Mouse (Mus musculus) neural tube, embryonic 14.5 days (tissue): Measurements from ENCODE around the gene Vsir. TPM values are rescaled to one million over a fixed set of nuclear protein-coding genes. Genes with fewer than 3 reads are reported as not detected.

Experiments
- ATAC-seq: fragments of 200-750 bp; cut with Nextera tagmentation; 2 replicates; pipeline ENCODE4 v1.8.0; 2017; ENCODE audit warnings: low read depth, mild to moderate bottlenecking, moderate TSS enrichment, moderate library complexity
- H3K27ac ChIP-seq: fragments of 300-500 bp; sonication (generic); 2 replicates; pipeline ENCODE4 v1.5.1; 2014; ENCODE audit warnings: low read depth, mild to moderate bottlenecking, control low read depth, low read length, moderate library complexity, mixed read lengths
- H3K27me3 ChIP-seq: fragments of 300-500 bp; sonication (generic); 2 replicates; pipeline ENCODE4 v1.6.1; 2014; ENCODE audit warnings: low read length; ENCODE audit not compliant: control insufficient read depth, insufficient read depth
- H3K36me3 ChIP-seq: fragments of 300-500 bp; sonication (generic); 2 replicates; pipeline ENCODE4 v1.6.1; 2014; ENCODE audit warnings: low read length, mixed read lengths; ENCODE audit not compliant: control insufficient read depth, insufficient read depth
- H3K4me1 ChIP-seq: fragments of 300-500 bp; sonication (generic); 2 replicates; pipeline ENCODE4 v1.6.1; 2014; ENCODE audit warnings: low read length; ENCODE audit not compliant: control insufficient read depth, insufficient read depth
- H3K4me2 ChIP-seq: fragments of 300-500 bp; sonication (generic); 2 replicates; pipeline ENCODE4 v1.6.1; 2014; ENCODE audit warnings: mild to moderate bottlenecking, low read depth, low read length, control low read depth
- H3K4me3 ChIP-seq: fragments of 300-500 bp; sonication (generic); 2 replicates; pipeline ENCODE4 v1.5.1; 2014; ENCODE audit warnings: low read depth, low read length, control low read depth, mixed read lengths
- H3K9ac ChIP-seq: fragments of 300-500 bp; sonication (generic); replicated peaks from 2 replicates; pipeline ENCODE4 v1.6.1; 2014; ENCODE audit warnings: low read depth, mild to moderate bottlenecking, control low read depth, low read length, mixed read lengths
- H3K9me3 ChIP-seq: fragments of 300-500 bp; sonication (generic); 2 replicates; pipeline ENCODE4 v1.6.1; 2016; ENCODE audit warnings: low read length; ENCODE audit not compliant: control insufficient read depth
- WGBS: fragments of 180-500 bp; shearing (Covaris S2); extraction: QIAGEN DNeasy Blood & Tissue Kit; methylation state at CpG from one replicate; pipeline ENCODE4 v1.1.7; 2014; 5-methylcytosine and 5-hydroxymethylcytosine counted together
- polyA plus RNA-seq: library from polyadenylated mRNA; unstranded; fragments of >200 nt; fragmentation: Nextera tagmentation; extraction: Ambion mirVana; gene quantifications from 2 replicates; pipeline ENCODE4 v1.2.1, GENCODE M21; 2014

Gene Vsir
- polyA plus RNA-seq, 1 experiment from 2014 or later = 2.0 TPM

- H3K27ac ChIP-seq = 0 out of 2 replicates have a peak overlapping the region, but pooled peaks have one; percentile 44
- no peak overlapping the region for H3K4me3 ChIP-seq
- H3K4me1 ChIP-seq = peaks cover 15% of the 10 kb centered on the region
- no peak for ATAC-seq
- no peaks in the 10 kb centered on the region for H3K9me3 ChIP-seq
- H3K4me2 ChIP-seq = no peak overlapping the region
- H3K9ac ChIP-seq = no peak overlapping the region
- peaks cover 2% of the 10 kb centered on the region; the same call in 1 of the 2 replicates for H3K27me3 ChIP-seq
- WGBS = 8% methylated on average over 3 of the region's 3 CpGs
- no peaks in the 10 kb centered on the region for H3K36me3 ChIP-seq
Observed at GRCm38 (mm10) chr10:60351248-60351647, 4.6 kb downstream of the Vsir start.

GRCm38 (mm10) chr10:60351761-60352455 is 5.3 kb downstream of the Vsir start:
- no peaks in the 10 kb centered on the region for H3K36me3 ChIP-seq
- 32% methylated on average over 7 of the region's 7 CpGs for WGBS
- no peaks in the 10 kb centered on the region for H3K27me3 ChIP-seq
- H3K4me1 ChIP-seq = 0 out of 2 replicates have a peak, but pooled peaks cover 10% of the 10 kb centered on the region
- H3K9ac ChIP-seq = no peak overlapping the region
- H3K27ac ChIP-seq = peak overlapping the region; percentile 45; the same call in 1 of the 2 replicates
- no peak overlapping the region for H3K4me3 ChIP-seq
- no peak overlapping the region for H3K4me2 ChIP-seq
- H3K9me3 ChIP-seq = no peaks in the 10 kb centered on the region
- ATAC-seq = peak; percentile 44; the same call in 1 of the 2 replicates

DNA sequence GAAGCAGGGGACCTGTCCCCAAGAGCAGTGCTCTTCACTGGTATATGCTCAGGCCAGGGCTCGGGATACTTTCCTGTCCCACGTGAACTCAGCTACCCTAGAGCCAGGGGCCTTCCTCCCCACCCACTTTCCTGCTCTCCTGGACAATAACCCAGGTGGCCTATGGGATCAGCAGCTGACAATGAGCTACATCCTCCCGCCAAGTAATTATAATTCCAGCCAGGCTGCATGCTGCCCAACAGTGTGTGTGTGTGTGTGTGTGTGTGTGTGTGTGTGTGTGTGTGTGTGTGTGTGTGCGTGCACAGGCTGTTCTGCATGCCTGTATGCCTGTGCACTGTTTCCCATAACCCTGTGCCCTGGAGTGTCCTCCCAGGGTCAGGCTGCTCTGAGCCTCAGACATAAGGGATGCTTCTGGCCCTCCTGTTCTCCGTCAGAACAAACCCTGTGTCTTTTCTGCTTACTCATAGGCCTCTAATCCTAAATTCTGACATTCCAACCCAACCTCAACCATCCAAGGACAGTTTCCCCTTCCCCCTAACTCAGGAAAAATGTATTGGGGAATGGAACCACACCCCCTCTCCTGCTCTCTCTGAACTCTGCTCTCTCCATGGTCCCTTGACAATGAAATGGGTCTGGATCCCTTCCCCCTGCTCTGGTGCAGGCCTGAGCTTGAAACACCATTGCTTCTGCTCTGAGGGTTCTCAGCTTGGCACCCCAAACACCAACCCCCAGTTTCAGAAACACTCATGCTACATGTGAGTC is 6.8 kb downstream of the Vsir start:
- no peaks in the 10 kb centered on the region for H3K36me3 ChIP-seq
- no peak overlapping the region for H3K4me2 ChIP-seq
- H3K9me3 ChIP-seq = no peaks in the 10 kb centered on the region
- no peaks in the 10 kb centered on the region for H3K27me3 ChIP-seq
- no peak for ATAC-seq
- H3K4me3 ChIP-seq = no peak overlapping the region
- no peak overlapping the region for H3K9ac ChIP-seq
- 44% methylated on average over 5 of the region's 5 CpGs for WGBS
- 0 out of 2 replicates have a peak, but pooled peaks cover 8% of the 10 kb centered on the region for H3K4me1 ChIP-seq
- no peak overlapping the region for H3K27ac ChIP-seq

GRCm38 (mm10) chr10:60354003-60354325 is 7.3 kb downstream of the Vsir start:
- no peak for ATAC-seq
- Histone ChIP-seq H3K4me1 (0 out of 2 replicates have a peak, but pooled peaks cover 8% of the 10 kb centered on the region), H3K9me3 (no peaks in the 10 kb centered on the region), H3K9ac (no peak overlapping the region), H3K36me3 (no peaks in the 10 kb centered on the region), H3K4me2 (no peak overlapping the region), H3K27me3 (no peaks in the 10 kb centered on the region), H3K4me3 (no peak overlapping the region), H3K27ac (no peak overlapping the region)
- WGBS = 92% methylated on average over 4 of the region's 4 CpGs

- ATAC-seq = no peak
- Histone ChIP-seq H3K4me3 (no peak overlapping the region), H3K9me3 (no peaks in the 10 kb centered on the region), H3K36me3 (no peaks in the 10 kb centered on the region), H3K4me1 (0 out of 2 replicates have a peak, but pooled peaks cover 8% of the 10 kb centered on the region), H3K27ac (no peak overlapping the region), H3K9ac (no peak overlapping the region), H3K4me2 (no peak overlapping the region), H3K27me3 (no peaks in the 10 kb centered on the region)
- 78% methylated on average over 11 of the region's 11 CpGs for WGBS
Observed at GRCm38 (mm10) chr10:60354881-60355677, 8.4 kb downstream of the Vsir start.

DNA sequence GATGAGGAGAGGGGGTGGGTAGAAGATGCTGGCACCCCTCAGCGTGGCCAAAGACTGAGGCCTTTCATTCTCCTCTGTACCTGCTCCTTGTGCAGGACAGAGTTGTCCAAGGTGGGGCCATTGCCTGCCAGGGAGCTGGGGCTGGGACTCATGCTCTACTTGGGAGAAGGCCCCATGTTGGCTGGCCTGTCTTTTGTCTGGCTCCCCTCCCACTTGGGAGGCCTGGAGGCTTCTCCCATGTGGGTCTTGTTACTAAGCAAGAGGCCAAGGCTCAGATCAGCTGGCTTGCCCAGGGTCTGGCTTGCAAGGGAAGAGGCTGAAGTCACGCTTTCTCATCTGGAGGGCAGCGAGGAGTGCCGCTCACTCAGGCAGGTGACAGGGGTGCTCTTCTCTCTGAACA is 10.8 kb downstream of the Vsir start:
- Histone ChIP-seq H3K4me1 (no peaks in the 10 kb centered on the region), H3K36me3 (no peaks in the 10 kb centered on the region), H3K9ac (no peak overlapping the region), H3K27me3 (no peaks in the 10 kb centered on the region), H3K4me3 (no peak overlapping the region), H3K27ac (no peak overlapping the region), H3K9me3 (no peaks in the 10 kb centered on the region), H3K4me2 (no peak overlapping the region)
- ATAC-seq = no peak
- 88% methylated on average over 4 of the region's 4 CpGs for WGBS

DNA sequence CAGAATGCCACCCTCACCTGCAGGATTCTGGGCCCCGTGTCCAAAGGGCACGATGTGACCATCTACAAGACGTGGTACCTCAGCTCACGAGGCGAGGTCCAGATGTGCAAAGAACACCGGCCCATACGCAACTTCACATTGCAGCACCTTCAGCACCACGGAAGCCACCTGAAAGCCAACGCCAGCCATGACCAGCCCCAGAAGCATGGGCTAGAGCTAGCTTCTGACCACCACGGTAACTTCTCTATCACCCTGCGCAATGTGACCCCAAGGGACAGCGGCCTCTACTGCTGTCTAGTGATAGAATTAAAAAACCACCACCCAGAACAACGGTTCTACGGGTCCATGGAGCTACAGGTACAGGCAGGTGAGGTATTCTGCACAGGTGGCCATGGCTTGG is 11.2 kb downstream of the Vsir start:
- H3K36me3 ChIP-seq = no peaks in the 10 kb centered on the region
- 97% methylated on average over 14 of the region's 14 CpGs for WGBS

DNA sequence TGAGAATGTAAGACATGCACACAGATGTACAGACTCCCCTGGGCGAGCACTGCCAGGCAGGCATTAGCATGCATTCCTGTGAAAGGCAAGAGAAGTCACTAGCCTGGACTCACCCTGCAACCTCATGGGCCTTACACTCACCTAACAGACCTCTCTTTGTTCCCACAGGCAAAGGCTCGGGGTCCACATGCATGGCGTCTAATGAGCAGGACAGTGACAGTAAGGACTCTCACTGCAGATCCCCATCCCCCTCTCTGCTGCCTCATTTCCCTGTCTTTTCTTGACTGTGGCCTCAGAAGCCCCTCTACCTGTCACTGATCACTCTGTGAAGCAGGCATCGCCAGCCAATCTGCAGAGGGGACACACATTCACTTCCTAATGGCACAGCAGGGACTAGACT is 12.1 kb downstream of the Vsir start:
- no peak for ATAC-seq
- no peak overlapping the region for H3K4me3 ChIP-seq
- no peak overlapping the region for H3K4me2 ChIP-seq
- no peak overlapping the region for H3K27ac ChIP-seq
- no peaks in the 10 kb centered on the region for H3K36me3 ChIP-seq
- no peaks in the 10 kb centered on the region for H3K9me3 ChIP-seq
- no peak overlapping the region for H3K9ac ChIP-seq
- WGBS = 43% methylated on average over 4 of the region's 4 CpGs
- H3K27me3 ChIP-seq = no peaks in the 10 kb centered on the region
- H3K4me1 ChIP-seq = no peaks in the 10 kb centered on the region

More for the DNA sequence above, 11.2 kb downstream of the Vsir start:
- Histone ChIP-seq H3K9me3 (no peaks in the 10 kb centered on the region), H3K4me3 (no peak overlapping the region), H3K4me1 (no peaks in the 10 kb centered on the region), H3K27ac (no peak overlapping the region), H3K9ac (no peak overlapping the region), H3K27me3 (no peaks in the 10 kb centered on the region), H3K4me2 (no peak overlapping the region)
- ATAC-seq = no peak
